Mouse (Mus musculus) E14TG2a.4 (cell line): ENCODE data around the gene Faim.

Experiments
- H3K27me3 ChIP-seq: 2 replicates; pipeline ENCODE4 v1.6.1; 2014; ENCODE audit warnings: low read length, control low read depth; ENCODE audit not compliant: insufficient read depth
- H3K36me3 ChIP-seq: 2 replicates; pipeline ENCODE4 v1.6.1; 2014; ENCODE audit warnings: low read length, control low read depth; ENCODE audit not compliant: insufficient read depth
- H3K4me1 ChIP-seq: replicated peaks from 2 replicates; pipeline ENCODE4 v1.6.1; 2014; ENCODE audit warnings: low read depth, low read length, control low read depth
- H3K4me3 ChIP-seq: replicated peaks from 2 replicates; pipeline ENCODE4 v1.5.1; 2014; ENCODE audit warnings: mild to moderate bottlenecking, low read length
- H3K9me3 ChIP-seq: 2 replicates; pipeline ENCODE4 v1.6.1; 2014; ENCODE audit warnings: low read length, control low read depth
- CTCF ChIP-seq: conservative IDR thresholded peaks from 2 replicates; pipeline ENCODE4 v1.5.1; 2014; ENCODE audit warnings: low read length
- NANOG ChIP-seq: IDR thresholded peaks from 2 replicates; pipeline ENCODE4 v1.6.1; 2014; ENCODE audit warnings: borderline replicate concordance, low read length, mixed read lengths
- POU5F1 ChIP-seq: IDR thresholded peaks from 2 replicates; pipeline ENCODE4 v1.6.1; 2014; ENCODE audit warnings: low read length, borderline replicate concordance

The Faim gene

DNA sequence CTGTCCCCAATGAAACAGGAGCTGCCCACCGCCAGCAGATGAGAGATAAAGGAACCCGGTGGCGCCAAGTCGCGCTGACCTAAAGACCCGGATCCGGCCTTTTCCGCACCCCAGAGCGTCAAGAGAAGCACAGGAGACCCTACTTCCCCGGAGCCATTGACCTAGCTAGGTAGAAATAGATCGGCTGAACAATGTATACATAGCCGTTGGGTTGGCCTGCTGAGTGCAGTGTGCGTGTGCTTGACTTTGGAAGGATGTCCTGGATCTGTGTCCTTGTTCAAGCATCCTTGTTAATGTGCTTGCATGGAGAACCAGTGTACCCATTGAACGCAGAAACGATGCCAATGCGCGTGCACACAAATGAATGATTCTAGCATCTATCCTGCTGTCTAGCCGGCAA, 22.5 kb upstream of the Faim start:
- Histone ChIP-seq H3K4me3 (no peak overlapping the region), H3K27me3 (peaks cover 80% of the 10 kb centered on the region), H3K9me3 (no peaks in the 10 kb centered on the region), H3K36me3 (no peaks in the 10 kb centered on the region), H3K4me1 (peaks cover 30% of the 10 kb centered on the region)
- TF ChIP-seq POU5F1, result no peak
- TF ChIP-seq CTCF, result no peak
- no peak for TF ChIP-seq NANOG

DNA sequence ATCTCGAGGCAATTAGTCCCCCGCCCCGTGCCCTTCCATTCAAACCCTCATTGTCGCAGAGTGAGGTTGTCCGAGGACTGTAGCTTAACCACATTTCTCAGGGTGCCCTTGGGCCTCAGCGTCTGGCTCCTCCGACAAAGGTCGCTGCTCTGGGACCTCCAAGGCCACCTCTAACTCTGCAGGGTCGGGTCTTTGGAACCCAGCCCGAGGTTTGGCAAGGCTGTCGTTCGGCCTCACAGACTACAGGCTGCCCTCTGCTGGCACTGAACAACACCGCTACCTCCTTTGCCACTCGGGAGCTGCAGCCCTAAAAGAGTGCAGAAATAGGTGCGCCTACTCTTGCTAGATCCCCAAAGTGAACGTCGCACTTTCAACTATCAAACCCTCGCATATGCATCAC, 21.1 kb upstream of the Faim start:
- Histone ChIP-seq H3K9me3 (0 out of 2 replicates have a peak, but pooled peaks cover under 1% of the 10 kb centered on the region), H3K27me3 (peaks cover 78% of the 10 kb centered on the region), H3K36me3 (no peaks in the 10 kb centered on the region), H3K4me3 (peak overlapping the region; percentile 39), H3K4me1 (peaks cover 30% of the 10 kb centered on the region)
- TF ChIP-seq CTCF, result peak; percentile 39
- TF ChIP-seq POU5F1, result no peak

DNA sequence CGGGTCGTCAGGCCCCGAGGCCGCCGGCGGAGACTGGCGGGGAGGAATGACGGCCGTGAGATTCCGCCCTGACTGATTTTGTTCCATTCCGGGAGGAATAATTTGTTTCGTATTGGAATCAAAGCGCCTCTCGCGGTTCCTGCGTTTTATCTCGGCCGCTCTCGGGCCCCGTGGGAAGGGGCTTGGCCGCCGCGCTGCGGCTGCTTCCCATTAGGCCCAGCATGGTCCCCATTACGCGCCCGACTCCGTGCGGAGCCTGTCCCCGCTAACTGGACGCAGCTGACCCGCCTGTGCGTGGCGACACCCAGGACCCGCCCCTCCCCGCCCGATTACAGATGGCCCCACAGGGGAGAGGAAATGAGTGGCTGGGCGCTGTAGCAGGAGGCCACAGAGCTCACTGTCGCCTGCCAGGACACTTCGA, 13.1 kb upstream of the Faim start:
- Histone ChIP-seq H3K4me3 (peak overlapping the region; percentile 68), H3K4me1 (peaks cover 31% of the 10 kb centered on the region), H3K36me3 (no peaks in the 10 kb centered on the region), H3K9me3 (peaks cover 8% of the 10 kb centered on the region), H3K27me3 (peaks cover 57% of the 10 kb centered on the region)
- TF ChIP-seq NANOG (no peak), CTCF (no peak), POU5F1 (no peak)

DNA sequence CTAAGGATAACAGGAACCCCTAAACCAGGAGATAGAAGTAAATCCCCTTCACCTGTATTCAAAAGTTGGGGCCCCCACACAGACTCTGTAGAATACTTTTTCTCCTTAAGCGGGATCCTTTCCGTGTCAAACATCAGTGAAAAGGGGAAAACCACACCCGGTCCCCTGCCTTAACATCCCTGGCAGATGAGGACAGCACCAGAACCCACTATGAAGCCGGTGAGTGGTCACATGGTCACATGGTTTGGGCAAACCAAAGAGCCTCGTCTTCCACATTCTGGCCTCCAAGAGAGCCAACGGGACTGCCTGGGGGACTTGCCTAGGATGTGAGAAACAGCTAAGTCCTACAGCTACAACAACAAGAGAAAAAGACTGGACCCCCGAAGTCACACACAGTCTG, 12.6 kb upstream of the Faim start:
- no peaks in the 10 kb centered on the region for H3K36me3 ChIP-seq
- no peak for TF ChIP-seq POU5F1
- no peak for TF ChIP-seq NANOG
- no peak for TF ChIP-seq CTCF

DNA sequence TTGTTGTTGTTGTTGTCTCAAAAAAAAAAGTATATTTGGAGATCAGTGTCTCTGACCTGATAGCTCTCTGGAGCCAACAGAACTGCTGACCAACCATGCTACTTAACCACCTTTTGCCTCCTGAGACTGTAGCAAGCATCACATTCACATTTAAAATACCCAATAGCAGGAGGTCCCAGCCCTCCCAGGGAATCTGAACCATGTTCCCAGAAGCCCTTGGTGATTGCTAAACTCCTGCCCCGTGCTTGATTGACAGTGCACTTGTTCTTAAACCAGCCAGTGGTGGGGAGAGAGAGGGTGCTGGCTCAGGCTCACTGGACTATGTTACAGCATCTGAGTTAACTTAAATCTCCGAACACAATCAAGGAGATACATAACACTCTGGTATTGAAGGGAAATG, 11.3 kb upstream of the Faim start:
- H3K9me3 ChIP-seq, result peaks cover 8% of the 10 kb centered on the region
- no peaks in the 10 kb centered on the region for H3K36me3 ChIP-seq
- H3K4me3 ChIP-seq, result no peak overlapping the region
- H3K4me1 ChIP-seq, result peaks cover 40% of the 10 kb centered on the region
- H3K27me3 ChIP-seq, result peaks cover 47% of the 10 kb centered on the region
- no peak for TF ChIP-seq POU5F1
- no peak for TF ChIP-seq CTCF
- TF ChIP-seq NANOG, result no peak

More for the DNA sequence above, 12.6 kb upstream of the Faim start:
- peak overlapping the region; percentile 68 for H3K4me3 ChIP-seq
- peaks cover 57% of the 10 kb centered on the region for H3K27me3 ChIP-seq
- peaks cover 31% of the 10 kb centered on the region for H3K4me1 ChIP-seq
- H3K9me3 ChIP-seq, result peaks cover 8% of the 10 kb centered on the region

DNA sequence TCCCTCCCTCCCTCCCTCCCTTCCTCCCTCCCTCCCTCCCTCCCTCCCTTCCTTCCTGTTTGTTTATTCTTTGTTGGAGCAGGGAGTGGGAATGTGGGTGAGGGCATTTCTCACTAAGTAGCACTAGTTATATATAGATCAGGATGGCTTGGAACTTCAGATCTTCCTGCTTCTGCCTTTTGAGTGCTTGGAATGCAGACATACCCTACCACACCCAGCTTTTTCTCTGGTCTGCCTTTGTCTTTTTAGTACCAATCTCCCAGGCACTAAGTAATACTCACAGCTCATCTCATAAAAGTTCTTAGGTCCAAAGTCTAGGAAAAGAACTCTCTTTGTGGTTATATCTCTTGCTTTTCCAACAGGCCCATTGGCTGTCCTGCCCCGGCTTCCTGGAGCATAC, 10.1 kb upstream of the Faim start:
- peaks cover 42% of the 10 kb centered on the region for H3K4me1 ChIP-seq

DNA sequence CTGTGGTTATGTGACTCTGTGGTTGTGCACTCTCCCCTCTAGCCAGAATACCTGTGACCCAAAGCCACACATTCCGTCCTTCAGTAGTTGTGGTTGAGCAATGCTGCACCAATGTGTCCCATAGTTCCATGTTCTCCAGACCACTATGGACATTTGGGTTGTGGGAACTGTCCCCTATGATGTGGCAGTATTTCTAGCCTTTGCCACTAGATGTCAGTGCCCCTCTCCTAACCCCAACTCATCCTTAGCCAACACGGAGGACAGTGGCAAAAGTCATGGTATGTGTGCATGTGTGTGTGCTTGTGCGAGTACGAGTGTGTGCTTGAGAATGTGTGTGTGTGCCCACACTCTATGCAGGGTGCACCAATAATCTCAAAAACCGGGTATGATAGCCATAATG, 9.7 kb upstream of the Faim start:
- TF ChIP-seq CTCF (peak; percentile 65), NANOG (no peak), POU5F1 (no peak)
- Histone ChIP-seq H3K27me3 (peaks cover 33% of the 10 kb centered on the region), H3K36me3 (no peaks in the 10 kb centered on the region), H3K4me1 (peaks cover 42% of the 10 kb centered on the region), H3K4me3 (no peak overlapping the region), H3K9me3 (no peaks in the 10 kb centered on the region)

More for the DNA sequence above, 10.1 kb upstream of the Faim start:
- Histone ChIP-seq H3K4me3 (no peak overlapping the region), H3K36me3 (no peaks in the 10 kb centered on the region), H3K27me3 (peaks cover 36% of the 10 kb centered on the region), H3K9me3 (no peaks in the 10 kb centered on the region)
- TF ChIP-seq NANOG, result no peak

DNA sequence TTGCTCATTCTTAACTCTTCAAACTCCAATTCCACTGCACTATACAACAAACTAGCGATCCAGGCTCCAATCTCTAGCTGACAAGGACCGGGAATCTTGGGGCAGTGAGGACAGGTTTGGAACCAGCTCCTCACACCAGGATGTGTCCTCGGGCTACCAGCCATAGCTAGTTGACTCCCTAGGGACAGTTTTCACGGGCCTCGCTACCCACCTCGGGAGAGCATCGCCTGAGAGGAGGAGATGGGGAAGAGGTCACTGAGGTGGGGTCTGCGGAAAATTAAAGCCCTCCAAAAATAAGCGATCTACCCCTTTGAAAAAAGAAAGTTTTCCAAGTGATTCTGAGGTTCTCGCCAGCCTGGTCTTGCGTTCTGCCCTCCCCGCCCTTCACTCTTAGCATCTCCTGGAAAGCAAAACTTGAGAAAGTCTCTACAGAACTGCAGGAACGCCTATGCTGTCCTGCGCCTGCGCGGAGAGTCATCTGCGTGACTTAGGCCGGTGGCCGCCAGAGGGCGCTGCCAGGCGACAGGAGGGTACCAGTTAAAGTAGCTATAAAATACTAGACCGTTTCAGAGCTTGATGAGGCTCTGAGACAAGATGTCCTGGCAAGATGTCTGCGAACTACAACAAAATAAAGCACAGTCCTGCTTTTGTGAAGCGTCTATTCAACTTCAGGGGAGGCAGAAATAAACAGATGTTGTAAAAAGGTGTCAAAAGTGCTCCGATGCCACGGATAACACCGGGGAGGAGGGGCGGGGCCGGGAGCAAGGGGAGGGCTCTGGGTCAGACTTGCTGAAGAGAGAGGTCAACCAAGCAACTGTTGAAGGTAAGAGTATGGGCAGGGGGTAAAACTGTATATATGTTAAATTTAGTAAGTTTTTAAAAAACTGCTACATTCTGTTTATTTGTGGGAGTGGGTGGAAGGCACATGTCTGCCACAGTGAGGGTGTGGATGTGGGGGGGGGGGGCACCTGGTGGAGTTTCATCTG, 6.4 kb upstream of the Faim start:
- no peaks in the 10 kb centered on the region for H3K9me3 ChIP-seq
- H3K36me3 ChIP-seq, result no peaks in the 10 kb centered on the region
- TF ChIP-seq CTCF, result peak; percentile 83
- TF ChIP-seq POU5F1, result no peak
- H3K4me1 ChIP-seq, result peaks cover 30% of the 10 kb centered on the region
- peaks cover 26% of the 10 kb centered on the region for H3K27me3 ChIP-seq
- peak overlapping the region; percentile 21 for H3K4me3 ChIP-seq

DNA sequence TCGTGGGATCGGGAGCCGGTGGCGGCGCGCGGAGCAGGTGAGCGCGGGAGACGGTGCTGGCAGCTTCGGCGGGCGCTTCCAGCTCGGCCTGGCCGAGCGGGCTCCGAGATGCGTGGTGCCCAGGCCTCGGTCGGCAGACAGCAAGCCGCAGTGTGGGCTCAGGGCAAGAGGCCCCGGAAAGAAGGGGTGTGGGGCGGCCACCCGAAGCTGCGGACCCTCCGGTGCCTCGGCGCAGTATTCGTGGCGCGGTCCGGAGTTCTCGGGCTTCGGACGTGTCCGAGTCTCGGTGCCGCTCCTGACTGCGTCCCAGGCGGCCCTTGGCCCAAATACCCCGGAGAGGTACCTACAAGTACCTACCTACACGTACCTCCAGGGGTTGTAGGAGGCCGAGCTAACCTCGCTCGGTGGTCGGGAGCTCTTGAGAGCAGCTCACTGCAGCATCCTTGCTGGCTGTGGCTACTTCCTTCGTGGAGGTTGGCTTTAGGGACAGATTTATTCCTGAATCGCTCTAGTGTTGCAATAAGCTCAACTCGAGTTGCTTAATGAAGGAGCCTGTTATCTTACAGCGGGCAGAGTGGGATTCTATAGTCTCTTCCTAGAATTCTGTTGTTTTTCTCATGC, 413 bp downstream of the Faim start:
- H3K9me3 ChIP-seq, result no peaks in the 10 kb centered on the region
- H3K4me3 ChIP-seq, result peak overlapping the region; percentile 96
- no peak for TF ChIP-seq POU5F1
- no peak for TF ChIP-seq CTCF
- no peak for TF ChIP-seq NANOG
- H3K4me1 ChIP-seq, result peaks cover 18% of the 10 kb centered on the region
- no peaks in the 10 kb centered on the region for H3K36me3 ChIP-seq
- peaks cover 15% of the 10 kb centered on the region for H3K27me3 ChIP-seq
